Mouse (Mus musculus): ENCODE results near the gene Tk2. TPM values are rescaled to one million over a fixed set of nuclear protein-coding genes. Genes with fewer than 3 reads are reported as not detected.

The Tk2 gene
- total and polyA plus RNA-seq, 3 experiments, result 6.1 to 9.8 (median 8.7) TPM

DNA sequence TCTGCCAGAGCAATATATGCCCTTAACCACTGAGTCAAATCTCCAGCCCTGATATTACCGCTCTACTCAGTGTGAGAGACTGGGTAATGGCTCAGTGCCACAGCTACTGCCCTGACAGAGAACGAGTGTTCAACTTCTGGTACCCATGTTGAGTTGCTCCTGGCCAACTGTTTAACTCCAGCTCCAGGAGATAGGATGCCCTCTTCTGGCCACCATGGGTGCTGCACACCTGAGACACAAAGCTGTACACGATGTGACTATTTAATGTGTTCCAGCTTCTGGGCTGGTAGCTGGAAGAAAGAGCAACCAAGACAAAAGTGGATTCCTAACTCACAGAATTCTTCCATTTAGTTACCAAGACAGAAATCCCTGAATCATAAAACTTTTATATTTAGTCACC, 4.7 kb upstream of the Tk2 start:
- intact Hi-C loops (cut with DNase I), result loop anchor here (5.0 kb wide), 1 partner anchor 319 kb away; no protein-coding TSS in a partner anchor
- H3K27me3 ChIP-seq (ENCODE audit: control insufficient read depth, insufficient read depth, low read length), result no peaks in the 10 kb centered on the region
- H3K4me1 ChIP-seq (ENCODE audit: control insufficient read depth, insufficient read depth, low read length), result no peaks in the 10 kb centered on the region
- H3K36me3 ChIP-seq (ENCODE audit: control insufficient read depth, insufficient read depth, low read length), result no peaks in the 10 kb centered on the region
- WGBS, result 88% methylated on average over 3 of the region's 3 CpGs
- H3K4me3 ChIP-seq, result no peak overlapping the region
- no peak overlapping the region for H3K27ac ChIP-seq
- no peak for TF ChIP-seq EP300 (IDR thresholded peaks at IDR 0.05; ENCODE audit: insufficient read depth, low read depth, low read length)
- peak; percentile 49 for TF ChIP-seq CTCF (IDR thresholded peaks at IDR 0.05)
- no peak for TF ChIP-seq POLR2A (IDR thresholded peaks at IDR 0.05; ENCODE audit: insufficient read depth, low read depth, low read length)
- no peaks in the 10 kb centered on the region for H3K79me2 ChIP-seq (replicated peaks; ENCODE audit: control insufficient read depth, insufficient read depth, low read length)
- H3K9ac ChIP-seq (ENCODE audit: low read depth, low read length), result no peak overlapping the region
- DNase-seq, result no peak

DNA sequence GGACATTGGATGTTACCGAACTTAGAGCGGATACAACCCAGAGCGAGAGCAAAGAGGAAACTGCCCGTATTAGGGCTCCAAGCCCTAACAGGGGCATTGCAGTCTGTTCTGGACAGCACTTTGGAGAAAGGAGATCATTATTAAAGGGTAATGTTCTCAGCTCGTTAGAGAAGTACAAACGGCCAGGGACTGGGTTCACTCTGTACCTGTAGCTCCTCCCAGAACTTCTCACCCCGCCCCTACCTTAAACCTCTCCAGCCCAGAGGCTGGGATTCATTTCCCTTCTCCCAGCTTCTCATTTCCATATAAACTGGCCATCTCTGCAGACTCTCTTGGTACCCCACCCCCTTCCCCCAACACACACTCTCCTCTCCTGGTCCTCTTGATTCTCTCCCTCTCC, 3.1 kb upstream of the Tk2 start:
- Histone ChIP-seq H3K36me3 (ENCODE audit: control insufficient read depth, insufficient read depth, low read length) (no peaks in the 10 kb centered on the region), H3K27me3 (ENCODE audit: control insufficient read depth, insufficient read depth, low read length) (no peaks in the 10 kb centered on the region)
- WGBS, result 2% methylated on average over 7 of the region's 7 CpGs

DNA sequence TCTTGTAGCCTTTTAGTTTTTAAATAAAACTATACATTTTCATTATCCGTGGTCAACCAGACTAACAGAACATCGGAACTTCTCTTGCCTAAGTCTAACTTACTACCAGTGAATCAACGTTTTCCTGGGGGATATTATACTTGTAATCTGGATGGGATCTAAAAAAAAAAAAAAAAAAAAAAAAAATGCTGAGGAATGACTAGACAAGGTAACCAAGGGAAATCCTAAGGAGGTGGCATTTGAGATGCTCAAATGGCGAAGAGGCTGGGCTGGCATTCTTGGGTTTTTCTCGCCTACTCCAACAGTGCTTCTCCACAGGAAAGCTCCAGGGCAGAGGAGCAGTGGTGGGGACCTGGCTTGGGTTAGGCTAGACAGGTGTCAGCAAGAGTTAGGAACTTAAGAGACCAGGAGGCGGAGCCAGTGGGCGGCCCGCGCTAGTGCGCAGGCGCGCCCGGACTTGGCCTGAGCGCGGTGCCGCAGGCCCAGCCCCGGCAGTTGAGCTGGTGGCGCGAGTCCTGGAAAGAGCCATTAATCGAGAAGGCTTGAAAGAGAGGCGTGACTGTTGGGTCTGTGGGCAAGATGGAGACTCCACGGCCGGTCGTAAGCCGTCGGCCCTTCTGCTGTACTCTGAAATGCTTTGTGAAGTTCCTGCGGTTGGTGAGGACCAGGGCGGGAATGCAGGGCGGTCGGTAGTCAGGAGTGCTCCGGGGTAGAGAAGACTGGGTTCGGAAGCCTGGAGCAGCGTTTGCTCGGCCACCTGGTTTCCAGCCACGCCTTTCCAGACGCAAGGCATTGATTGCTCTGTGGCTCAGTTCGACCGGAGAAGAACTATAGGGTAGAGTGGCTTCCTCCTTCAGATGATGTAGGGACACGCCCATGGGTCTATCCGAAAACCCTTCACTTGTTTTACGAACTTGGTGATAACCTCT, 2.3 kb upstream of the Tk2 start, which contains the start of gene Cklf:
Cklf (plus strand) TSS at position 423 of the 929 bp plus-strand sequence.
- peak; percentile 91 for DNase-seq
- intact Hi-C loops (cut with DNase I), result loop anchor here (5.0 kb wide), 1 partner anchor 322 kb away; no protein-coding TSS in a partner anchor
- Histone ChIP-seq H3K4me1 (ENCODE audit: control insufficient read depth, insufficient read depth, low read length) (peaks cover 6% of the 10 kb centered on the region), H3K27me3 (ENCODE audit: control insufficient read depth, insufficient read depth, low read length) (no peaks in the 10 kb centered on the region), H3K27ac (peak within 1 kb of the TSS; percentile 70), H3K9ac (ENCODE audit: low read depth, low read length) (peak within 1 kb of the TSS; percentile 56), H3K36me3 (ENCODE audit: control insufficient read depth, insufficient read depth, low read length) (no peaks in the 10 kb centered on the region), H3K79me2 (replicated peaks; ENCODE audit: control insufficient read depth, insufficient read depth, low read length) (no peaks in the 10 kb centered on the region), H3K4me3 (peak within 1 kb of the TSS; percentile 82)
- TF ChIP-seq CTCF (IDR thresholded peaks at IDR 0.05), result peak; percentile 60
- no peak for TF ChIP-seq EP300 (IDR thresholded peaks at IDR 0.05; ENCODE audit: insufficient read depth, low read depth, low read length)
- peak; percentile 83 for TF ChIP-seq POLR2A (IDR thresholded peaks at IDR 0.05; ENCODE audit: insufficient read depth, low read depth, low read length)
- 4% methylated on average over 41 of the region's 41 CpGs for WGBS

More for the DNA sequence above, 3.1 kb upstream of the Tk2 start:
- H3K4me3 ChIP-seq, result peak overlapping the region; percentile 82
- no peaks in the 10 kb centered on the region for H3K79me2 ChIP-seq (replicated peaks; ENCODE audit: control insufficient read depth, insufficient read depth, low read length)
- no peak for TF ChIP-seq EP300 (IDR thresholded peaks at IDR 0.05; ENCODE audit: insufficient read depth, low read depth, low read length)
- peaks cover 6% of the 10 kb centered on the region for H3K4me1 ChIP-seq (ENCODE audit: control insufficient read depth, insufficient read depth, low read length)
- no peak overlapping the region for H3K27ac ChIP-seq
- intact Hi-C loops (cut with DNase I), result loop anchor here (5.0 kb wide), 1 partner anchor 321 kb away; no protein-coding TSS in a partner anchor
- H3K9ac ChIP-seq (ENCODE audit: low read depth, low read length), result no peak overlapping the region
- no peak for DNase-seq

DNA sequence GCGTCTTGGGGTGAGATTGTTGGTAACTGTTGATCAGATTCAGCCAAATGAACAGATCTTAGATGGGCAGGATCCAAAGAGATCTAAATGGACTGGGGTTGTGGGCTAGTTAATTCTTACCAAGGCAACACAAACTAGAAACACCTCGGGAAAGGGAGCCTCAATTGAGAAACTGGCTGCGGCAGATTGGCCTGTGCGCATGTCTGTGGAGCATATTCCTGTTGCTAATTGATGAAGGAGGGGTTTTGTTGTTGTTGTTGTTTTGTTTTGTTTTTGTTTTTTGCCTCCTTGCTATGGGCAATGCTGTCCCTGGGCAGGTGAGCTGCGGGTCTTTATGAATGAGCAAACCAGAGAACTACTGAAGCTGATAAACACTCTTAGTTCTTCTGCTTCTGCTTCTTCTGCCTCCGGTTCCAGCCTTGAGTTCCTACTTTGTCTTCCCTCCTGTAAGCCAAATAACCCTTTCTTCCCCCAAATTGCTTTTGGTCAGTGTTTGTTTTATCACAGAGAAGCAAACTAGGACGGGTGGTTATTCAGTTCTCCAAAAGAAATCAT, 1.2 kb upstream of the Tk2 start:
- Histone ChIP-seq H3K36me3 (ENCODE audit: control insufficient read depth, insufficient read depth, low read length) (no peaks in the 10 kb centered on the region), H3K27ac (no peak overlapping the region), H3K27me3 (ENCODE audit: control insufficient read depth, insufficient read depth, low read length) (no peaks in the 10 kb centered on the region), H3K79me2 (replicated peaks; ENCODE audit: control insufficient read depth, insufficient read depth, low read length) (no peaks in the 10 kb centered on the region), H3K9ac (ENCODE audit: low read depth, low read length) (no peak overlapping the region), H3K4me3 (no peak overlapping the region), H3K4me1 (ENCODE audit: control insufficient read depth, insufficient read depth, low read length) (peaks cover 6% of the 10 kb centered on the region)
- intact Hi-C loops (cut with DNase I), result loop anchor here (5.0 kb wide), 1 partner anchor 193 kb away; the partner anchor contains the start of gene Dync1li2
- WGBS, result 87% methylated on average over 7 of the region's 7 CpGs
- no peak for DNase-seq
- TF ChIP-seq EP300 (IDR thresholded peaks at IDR 0.05; ENCODE audit: insufficient read depth, low read depth, low read length), result no peak
- no peak for TF ChIP-seq POLR2A (IDR thresholded peaks at IDR 0.05; ENCODE audit: insufficient read depth, low read depth, low read length)
- TF ChIP-seq CTCF (IDR thresholded peaks at IDR 0.05), result no peak

DNA sequence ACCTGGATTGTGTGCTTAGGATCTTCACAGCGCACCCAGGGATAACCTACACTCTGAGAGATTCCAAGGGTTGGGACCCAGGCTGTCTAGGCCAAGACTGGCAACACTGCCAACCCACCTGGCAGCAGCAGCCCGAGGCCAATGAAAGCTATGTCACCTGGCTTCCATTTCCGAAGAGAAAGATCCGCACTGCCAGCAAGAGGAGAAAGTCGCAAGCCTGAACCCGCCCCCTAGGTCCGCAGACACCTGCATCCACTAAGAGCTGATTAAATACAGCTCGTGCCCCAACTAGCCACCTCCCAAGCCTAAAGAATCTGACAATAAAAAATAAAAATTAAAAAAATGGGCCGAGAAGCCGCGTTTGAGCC, 466 bp downstream of the Tk2 start:
- intact Hi-C loops (cut with DNase I), result loop anchor here (1.0 to 5.0 kb wide), 2 partner anchors 93 to 194 kb away; partner anchors contain the start of gene Dync1li2
- Histone ChIP-seq H3K27me3 (ENCODE audit: control insufficient read depth, insufficient read depth, low read length) (no peaks in the 10 kb centered on the region), H3K27ac (peak overlapping the region; percentile 94)

More for the DNA sequence above, 466 bp downstream of the Tk2 start:
- H3K9ac ChIP-seq (ENCODE audit: low read depth, low read length), result peak overlapping the region; percentile 89
- no peak for TF ChIP-seq EP300 (IDR thresholded peaks at IDR 0.05; ENCODE audit: insufficient read depth, low read depth, low read length)
- TF ChIP-seq POLR2A (IDR thresholded peaks at IDR 0.05; ENCODE audit: insufficient read depth, low read depth, low read length), result no peak
- TF ChIP-seq CTCF (IDR thresholded peaks at IDR 0.05), result no peak
- 3% methylated on average over 11 of the region's 11 CpGs for WGBS
- peak overlapping the region; percentile 86 for H3K4me3 ChIP-seq
- DNase-seq, result no peak
- no peaks in the 10 kb centered on the region for H3K36me3 ChIP-seq (ENCODE audit: control insufficient read depth, insufficient read depth, low read length)
- no peaks in the 10 kb centered on the region for H3K79me2 ChIP-seq (replicated peaks; ENCODE audit: control insufficient read depth, insufficient read depth, low read length)
- H3K4me1 ChIP-seq (ENCODE audit: control insufficient read depth, insufficient read depth, low read length), result peaks cover 6% of the 10 kb centered on the region

Measured in heart, adult 2 months (tissue).